Mouse (Mus musculus) adrenal gland, postnatal 36 days (tissue): ENCODE measurements around the gene Prkca. TPM values are rescaled to one million over a fixed set of nuclear protein-coding genes. Genes with fewer than 3 reads are reported as not detected.

Experiments
- DNase-seq, 2 experiments: peaks; one replicate each; pipeline ENCODE4 v3.0.0; 2021; ENCODE audit warnings: mixed read lengths in 1 of 2
- total RNA-seq, 2 experiments: library from RNA; stranded (reverse); gene quantifications; 2 replicates each; pipeline ENCODE4 v1.2.3; 2021

Prkca gene
- total RNA-seq, 2 experiments from 2014 or later: 8.0 to 12.7 TPM

- no peak for DNase-seq
Measured at GRCm38 (mm10) chr11:108160056-108160455, 183.7 kb downstream of the Prkca start.

DNA sequence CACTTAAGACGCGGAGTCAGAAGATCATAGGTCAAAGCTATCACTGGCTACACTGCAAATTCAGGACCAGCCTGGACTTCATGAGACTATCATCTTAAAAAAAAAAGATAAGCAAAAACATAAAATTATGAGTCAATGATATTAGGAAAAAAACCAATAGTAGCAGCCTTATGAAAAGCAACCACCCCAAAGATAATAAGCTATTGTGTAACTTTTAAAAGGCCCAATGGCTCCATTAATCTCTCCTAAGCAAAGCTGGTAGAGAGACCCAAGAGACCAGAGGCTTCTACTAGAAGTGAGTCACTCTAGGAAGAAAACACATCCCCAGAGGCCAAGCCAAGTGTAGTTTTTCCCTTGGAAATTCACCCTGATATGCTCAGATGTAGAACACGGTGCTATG, 185.7 kb downstream of the Prkca start:
- no peak for DNase-seq

GRCm38 (mm10) chr11:108157074-108157473, 186.7 kb downstream of the Prkca start:
- DNase-seq: no peak

DNA sequence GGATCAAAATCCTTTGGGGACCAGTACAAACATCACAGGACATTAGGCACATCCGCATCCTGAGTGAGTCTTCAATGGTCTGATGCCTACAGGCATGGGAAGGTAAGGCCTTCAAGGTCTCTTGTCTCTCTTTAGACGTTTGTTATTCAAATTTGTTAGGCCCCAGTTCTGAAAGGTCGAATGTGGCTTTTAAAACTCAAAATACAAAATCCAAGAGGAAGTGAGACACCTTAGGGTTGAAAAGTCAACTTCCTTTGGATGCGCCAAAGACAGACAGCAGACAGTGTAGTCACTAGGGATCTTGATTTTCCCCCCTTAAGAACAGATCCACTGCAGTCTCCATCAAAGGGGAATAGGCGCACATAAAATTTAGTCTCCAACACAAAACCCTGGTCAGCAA, 187.6 kb downstream of the Prkca start:
- DNase-seq: no peak

GRCm38 (mm10) chr11:108155088-108155580, 188.6 kb downstream of the Prkca start:
- DNase-seq: no peak

- no peak for DNase-seq
Measured at GRCm38 (mm10) chr11:108153997-108154841, 189.5 kb downstream of the Prkca start.

GRCm38 (mm10) chr11:108152591-108152990, 191.1 kb downstream of the Prkca start:
- DNase-seq: no peak

- no peak for DNase-seq
Measured at GRCm38 (mm10) chr11:108150410-108150809, 193.3 kb downstream of the Prkca start.

GRCm38 (mm10) chr11:108149187-108149586, 194.5 kb downstream of the Prkca start:
- no peak for DNase-seq

DNA sequence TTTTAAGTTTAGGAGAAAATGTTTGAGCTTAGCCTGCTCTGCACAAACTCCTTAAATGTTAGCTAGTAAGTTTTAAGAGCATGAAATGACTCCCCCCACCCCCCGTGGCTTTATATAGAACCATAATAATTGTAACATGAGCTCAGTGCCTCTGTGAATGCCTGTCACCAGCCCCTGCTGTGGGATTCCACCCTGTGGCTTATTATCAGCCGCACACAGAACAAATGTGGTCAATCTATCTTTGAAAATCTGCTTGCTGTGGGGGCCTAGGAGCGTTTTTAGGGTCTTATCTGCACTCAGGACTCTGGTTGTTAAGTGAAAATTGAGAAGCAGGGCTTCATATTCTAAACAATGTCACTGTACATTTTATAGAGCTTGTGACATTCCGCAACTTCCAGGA, 195.2 kb downstream of the Prkca start:
- DNase-seq: no peak

GRCm38 (mm10) chr11:108145752-108146496, 197.8 kb downstream of the Prkca start:
- no peak for DNase-seq

DNA sequence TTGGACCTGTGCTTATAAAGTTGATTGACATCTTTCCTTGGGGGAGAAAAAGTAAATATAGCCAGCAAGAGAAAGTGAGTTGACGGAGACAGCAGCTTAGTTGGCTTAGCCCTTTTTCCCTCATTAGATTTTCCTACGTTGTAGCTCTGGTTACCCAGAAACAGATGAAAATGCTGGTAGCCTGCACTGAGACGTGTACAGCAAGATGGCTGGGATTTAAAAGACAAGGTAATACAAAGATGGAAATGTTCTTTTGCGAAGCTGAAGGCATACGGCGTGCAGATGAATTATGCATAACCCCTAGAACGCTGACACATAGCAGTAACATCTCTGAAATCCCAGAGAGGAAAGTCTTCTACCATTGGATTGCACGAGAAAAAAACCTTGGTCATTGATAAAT, 198.6 kb downstream of the Prkca start:
- no peak for DNase-seq

- no peak for DNase-seq
Measured at GRCm38 (mm10) chr11:108143739-108144138, 200.0 kb downstream of the Prkca start.

DNA sequence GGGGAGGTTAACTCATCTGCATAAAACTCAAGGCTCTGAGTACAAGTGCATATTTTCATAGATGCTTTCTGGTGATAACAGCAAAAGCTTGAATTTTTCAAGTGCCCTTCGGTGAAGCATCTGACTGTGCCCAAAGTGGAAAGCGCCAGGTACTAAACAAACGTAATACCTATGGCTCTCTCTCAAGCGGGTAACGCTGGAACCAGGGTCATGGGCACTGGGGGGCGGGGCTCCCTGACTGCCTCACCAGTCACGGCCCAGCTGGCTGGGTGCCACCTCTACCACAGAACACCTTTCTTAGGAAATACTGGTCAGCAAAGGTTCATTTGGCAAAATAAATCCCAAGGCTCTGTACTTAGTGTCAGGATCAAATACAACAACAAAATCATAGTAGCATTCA, 203.7 kb downstream of the Prkca start:
- peak; percentile 12 to 53 for DNase-seq

DNA sequence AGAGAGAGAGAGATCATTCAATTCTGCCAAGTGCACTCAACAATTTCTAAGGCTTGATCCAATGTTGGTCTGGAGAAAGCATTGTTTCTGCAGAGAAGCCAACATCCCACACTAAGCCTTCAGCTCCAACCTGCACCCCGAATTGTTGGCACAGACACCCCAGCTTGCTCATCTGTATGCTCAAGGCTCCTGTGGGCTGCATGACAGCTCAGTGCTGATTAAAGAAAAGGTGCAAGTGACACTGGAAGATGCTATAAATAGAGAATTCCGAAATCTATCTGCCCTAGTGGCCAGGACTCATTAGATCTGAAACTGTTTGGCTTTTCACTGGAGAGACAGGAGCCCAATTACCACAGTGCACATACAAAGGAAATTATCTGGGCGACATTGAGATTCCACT, 207.4 kb downstream of the Prkca start:
- no peak for DNase-seq

DNA sequence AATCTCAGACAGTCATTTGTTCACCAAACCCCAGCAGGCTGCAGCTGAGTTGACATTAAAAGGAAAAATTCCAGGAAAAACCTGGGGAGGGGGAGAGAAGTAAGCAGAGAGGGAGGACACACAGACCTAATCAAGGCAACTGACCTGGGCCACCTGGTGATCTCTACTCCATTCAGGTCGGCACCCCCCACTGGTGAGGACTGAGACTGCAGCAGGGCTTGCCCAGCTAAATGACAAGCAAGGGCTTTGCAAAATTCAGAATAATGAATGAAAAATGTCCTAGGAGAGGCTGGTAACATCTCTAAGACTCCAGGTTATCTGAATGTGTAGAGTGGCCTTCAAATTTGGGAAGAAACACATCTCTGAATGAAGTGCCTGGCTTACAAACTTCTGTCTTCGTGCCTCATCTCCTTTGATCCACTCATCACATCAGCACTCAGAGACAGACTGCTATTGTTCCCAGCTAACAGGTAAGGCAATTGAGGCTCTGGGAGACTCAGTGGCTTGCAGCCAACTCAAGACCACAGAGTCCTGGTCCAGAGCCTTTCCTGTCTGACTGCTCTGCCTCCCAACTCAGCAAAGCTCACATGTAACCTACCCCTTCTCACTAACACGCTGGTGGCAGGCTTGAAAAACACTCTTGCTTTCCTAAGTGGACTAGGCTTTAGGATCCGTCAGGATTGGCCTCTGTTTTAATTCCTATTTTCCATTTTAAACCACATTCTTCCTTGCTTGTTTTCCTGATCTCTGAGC, 208.1 kb downstream of the Prkca start:
- no peak for DNase-seq

DNA sequence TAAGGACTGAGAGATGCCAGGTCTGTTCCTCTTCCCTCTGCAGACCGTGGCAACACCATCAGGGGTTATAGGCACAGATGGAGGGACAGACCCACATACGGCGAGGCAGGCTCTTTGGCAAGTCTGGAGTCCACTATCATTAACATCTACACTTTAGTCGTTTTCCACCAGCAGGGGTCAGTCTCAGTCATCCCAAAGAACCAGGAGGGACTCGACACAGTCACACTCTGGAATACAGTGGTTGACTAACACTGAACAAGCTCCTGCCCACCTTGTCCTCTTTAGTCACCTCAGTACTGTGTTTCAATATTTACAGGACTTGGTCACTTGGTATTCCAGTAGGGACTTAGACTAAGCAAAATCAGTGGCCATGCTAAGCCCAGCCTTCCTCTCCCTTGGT, 215.1 kb downstream of the Prkca start:
- DNase-seq: peak; percentile 53 to 66

DNA sequence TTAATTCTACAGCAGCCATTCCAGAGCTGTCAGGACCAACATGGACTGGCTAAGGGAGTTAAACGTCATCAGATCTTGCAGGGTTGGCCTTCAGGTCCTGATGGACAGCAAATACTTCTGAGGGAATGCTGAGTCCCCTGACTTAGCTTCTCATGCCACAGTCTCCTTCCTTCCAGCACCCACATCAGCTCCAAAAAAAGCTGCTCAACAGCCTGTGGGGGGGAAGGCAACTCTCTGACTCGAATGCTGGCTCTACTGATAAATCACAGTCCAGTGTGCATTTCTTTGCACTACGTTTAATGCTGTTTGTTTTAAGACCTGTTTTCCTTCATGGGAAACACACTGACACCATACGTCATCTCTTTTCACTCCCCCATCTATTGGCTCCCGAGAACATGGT, 215.8 kb downstream of the Prkca start:
- DNase-seq: no peak

GRCm38 (mm10) chr11:108122486-108122885, 221.2 kb downstream of the Prkca start:
- DNase-seq: no peak

- DNase-seq: no peak
Measured at GRCm38 (mm10) chr11:108120708-108121107, 223.0 kb downstream of the Prkca start.

GRCm38 (mm10) chr11:108119785-108120184, 223.9 kb downstream of the Prkca start:
- DNase-seq: no peak

GRCm38 (mm10) chr11:108118814-108119213, 224.9 kb downstream of the Prkca start:
- DNase-seq: no peak

DNA sequence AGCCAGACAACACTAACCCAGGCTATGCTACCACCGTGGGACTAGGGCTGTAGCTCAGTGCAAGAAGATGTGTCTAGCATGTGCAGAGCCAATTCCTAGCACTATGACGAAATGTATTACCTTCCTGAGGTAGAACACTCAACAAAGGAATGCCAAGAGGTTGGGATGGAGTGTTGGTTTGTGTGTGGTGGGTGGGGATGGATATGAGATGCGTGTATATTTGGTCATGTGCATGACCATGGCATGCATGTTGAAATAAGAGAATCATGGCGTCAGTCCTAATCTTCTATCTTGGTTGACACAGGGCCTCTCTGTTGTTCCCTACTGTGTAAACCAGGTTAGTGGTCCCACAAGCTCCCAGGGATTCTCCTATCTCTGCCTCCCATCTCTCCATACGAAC, 225.5 kb downstream of the Prkca start:
- DNase-seq: no peak
